11 mouse cellular contexts compared by ENCODE assay signal in the genomic region with DNA sequence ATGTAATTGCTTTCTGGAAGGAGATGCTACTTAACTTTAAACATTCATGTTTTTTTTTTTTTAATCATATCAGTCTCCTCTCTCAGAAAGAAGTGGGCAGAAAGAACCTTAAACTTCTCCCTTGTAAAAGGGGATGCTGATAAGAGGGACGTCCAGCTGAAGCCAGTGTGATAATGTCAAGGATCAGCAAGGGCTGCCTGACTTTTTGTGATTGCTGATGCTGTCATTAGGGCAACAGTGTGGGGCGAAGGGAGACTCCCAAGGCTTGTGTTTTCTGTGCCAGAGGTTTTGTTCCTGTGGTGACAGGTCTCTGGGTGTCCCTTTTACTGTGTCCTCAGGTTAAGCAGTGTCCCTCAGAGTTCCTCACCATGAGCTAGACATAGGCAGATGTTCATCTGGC.
DNase-seq lines count a peak whose midpoint lies in the region; ATAC-seq and TF ChIP-seq lines count a peak whose summit lies in the region.
"Had no signal": no experiment of that assay in that cellular context is flagged by ENCODE, and none has a peak within 500 bp of the region (broad histone marks: within the 10 kb centered on the region; RNA-seq: fewer than 3 reads in every experiment).

No protein-coding gene starts in this region.

- H3K9me3 ChIP-seq in stomach, embryonic 14.5 days (ENCODE audit: control insufficient read depth, low read depth, low read length) = no peaks in the 10 kb centered on the region
- H3K9me3 ChIP-seq in stomach, postnatal 0 days (ENCODE audit: control insufficient read depth, low read length) = no peaks in the 10 kb centered on the region
- H3K9me3 ChIP-seq in liver, embryonic 16.5 days (replicated peaks; ENCODE audit: control insufficient read depth, low read length) = no peaks in the 10 kb centered on the region

- H3K36me3 ChIP-seq in stomach, embryonic 14.5 days (ENCODE audit: control insufficient read depth, insufficient read depth, low read length) = no peaks in the 10 kb centered on the region
- no peaks in the 10 kb centered on the region for H3K36me3 ChIP-seq in stomach, postnatal 0 days (ENCODE audit: control insufficient read depth, insufficient read depth, low read length)
- H3K36me3 ChIP-seq in liver, embryonic 16.5 days (ENCODE audit: control insufficient read depth, insufficient read depth) = no peaks in the 10 kb centered on the region

- intact Hi-C loops in left cerebral cortex, postnatal 36 days (cut with DNase I) = no loop called here

- 46% methylated on average over 2 of the region's 2 CpGs for whole genome bisulfite sequencing in stomach, embryonic 14.5 days
- WGBS in stomach, postnatal 0 days = 53% methylated on average over 2 of the region's 2 CpGs
- WGBS in liver, embryonic 16.5 days (ENCODE audit: insufficient replicate concordance) = 24% methylated on average over 2 of the region's 2 CpGs

- no peak overlapping the region for H3K9ac ChIP-seq in stomach, embryonic 14.5 days (replicated peaks; ENCODE audit: low read depth, low read length)
- H3K9ac ChIP-seq in stomach, postnatal 0 days (ENCODE audit: low read length) = no peak overlapping the region
- H3K9ac ChIP-seq in liver, embryonic 16.5 days (ENCODE audit: low read depth, low read length) = peak overlapping the region; percentile 84
- H3K9ac ChIP-seq: forebrain, postnatal 0 days had no signal

- no peak overlapping the region for H3K4me2 ChIP-seq in stomach, embryonic 14.5 days (replicated peaks; ENCODE audit: low read depth, low read length)
- H3K4me2 ChIP-seq in stomach, postnatal 0 days (replicated peaks; ENCODE audit: low read depth) = no peak overlapping the region
- peak overlapping the region; percentile 59 for H3K4me2 ChIP-seq in liver, embryonic 16.5 days (ENCODE audit: low read depth, low read length)

- TF ChIP-seq CTCF in stomach, postnatal 0 days (IDR thresholded peaks at IDR 0.05; ENCODE audit: low read depth) = no peak

- H3K4me3 ChIP-seq in stomach, embryonic 14.5 days (ENCODE audit: low read depth, low read length) = no peak overlapping the region
- H3K4me3 ChIP-seq in stomach, postnatal 0 days (ENCODE audit: low read depth, low read length) = no peak overlapping the region
- peak overlapping the region; percentile 68 for H3K4me3 ChIP-seq in liver, embryonic 16.5 days (ENCODE audit: low read depth, low read length)

- TF ChIP-seq EP300 in stomach, postnatal 0 days (optimal IDR thresholded peaks at IDR 0.05) = no peak

- ATAC-seq in stomach, embryonic 14.5 days (ENCODE audit: insufficient number of reproducible peaks, insufficient read depth, low FRiP score, low read depth) = peak; percentile 58; the same call in 1 of the 2 replicates
- no peak for ATAC-seq in stomach, postnatal 0 days (ENCODE audit: low FRiP score, low TSS enrichment)
- ATAC-seq in liver, embryonic 16.5 days (ENCODE audit: low read depth) = peak; percentile 93
- ATAC-seq: forebrain, postnatal 0 days had no signal

- H3K27ac ChIP-seq in stomach, embryonic 14.5 days (ENCODE audit: low read length) = no peak overlapping the region
- no peak overlapping the region for H3K27ac ChIP-seq in stomach, postnatal 0 days (replicated peaks)
- peak overlapping the region; percentile 99 for H3K27ac ChIP-seq in liver, embryonic 16.5 days (ENCODE audit: low read length)
- H3K27ac ChIP-seq: macrophage had no signal

- no peaks in the 10 kb centered on the region for H3K27me3 ChIP-seq in stomach, embryonic 14.5 days (ENCODE audit: control insufficient read depth, insufficient read depth, low read length)
- no peaks in the 10 kb centered on the region for H3K27me3 ChIP-seq in stomach, postnatal 0 days (ENCODE audit: control insufficient read depth, insufficient read depth, low read length)
- H3K27me3 ChIP-seq in liver, embryonic 16.5 days (ENCODE audit: control insufficient read depth, insufficient read depth, low read depth, low read length) = no peaks in the 10 kb centered on the region

- peak; percentile 67 for DNase-seq in adrenal gland, adult 2 months
- DNase-seq in adrenal gland, postnatal 4 days (ENCODE audit: low spot score in 2 of 2) = no peak
- no peak for DNase-seq in stomach, postnatal 0 days (ENCODE audit: low spot score)
- no peak for DNase-seq in left cerebral cortex, postnatal 36 days (ENCODE audit: low spot score in 2 of 2)
- no peak for DNase-seq in frontal cortex, postnatal 14 days (ENCODE audit: low spot score in 2 of 2)
- DNase-seq in embryo, embryonic 11 days = no peak
- DNase-seq: forebrain, postnatal 0 days; retina, postnatal 1 day had no signal

- H3K4me1 ChIP-seq in stomach, embryonic 14.5 days (ENCODE audit: control insufficient read depth, insufficient read depth, low read length) = no peaks in the 10 kb centered on the region
- no peaks in the 10 kb centered on the region for H3K4me1 ChIP-seq in stomach, postnatal 0 days (replicated peaks; ENCODE audit: control insufficient read depth, insufficient read depth)
- peaks cover 28% of the 10 kb centered on the region for H3K4me1 ChIP-seq in liver, embryonic 16.5 days (ENCODE audit: control insufficient read depth, low read depth, low read length)
